Mouse (Mus musculus) splenic B cell, adult 2 months (primary cell): ENCODE results near the gene Inca1.

Source experiments
- DNase-seq: peaks from one replicate; pipeline ENCODE4 v3.0.0-alpha.2; 2011; ENCODE audit warnings: low read depth, low spot score
- H3K27me3 ChIP-seq: 2 replicates; pipeline ENCODE4 v1.6.1; 2012; ENCODE audit warnings: mild to moderate bottlenecking, low read length, moderate library complexity, mixed read lengths; ENCODE audit not compliant: control insufficient read depth, poor library complexity, insufficient read depth, severe bottlenecking
- H3K36me3 ChIP-seq: 2 replicates; pipeline ENCODE4 v1.6.1; 2012; ENCODE audit warnings: mild to moderate bottlenecking, low read length, moderate library complexity, mixed read lengths; ENCODE audit not compliant: control insufficient read depth, poor library complexity, insufficient read depth, severe bottlenecking

Inca1 gene

DNA sequence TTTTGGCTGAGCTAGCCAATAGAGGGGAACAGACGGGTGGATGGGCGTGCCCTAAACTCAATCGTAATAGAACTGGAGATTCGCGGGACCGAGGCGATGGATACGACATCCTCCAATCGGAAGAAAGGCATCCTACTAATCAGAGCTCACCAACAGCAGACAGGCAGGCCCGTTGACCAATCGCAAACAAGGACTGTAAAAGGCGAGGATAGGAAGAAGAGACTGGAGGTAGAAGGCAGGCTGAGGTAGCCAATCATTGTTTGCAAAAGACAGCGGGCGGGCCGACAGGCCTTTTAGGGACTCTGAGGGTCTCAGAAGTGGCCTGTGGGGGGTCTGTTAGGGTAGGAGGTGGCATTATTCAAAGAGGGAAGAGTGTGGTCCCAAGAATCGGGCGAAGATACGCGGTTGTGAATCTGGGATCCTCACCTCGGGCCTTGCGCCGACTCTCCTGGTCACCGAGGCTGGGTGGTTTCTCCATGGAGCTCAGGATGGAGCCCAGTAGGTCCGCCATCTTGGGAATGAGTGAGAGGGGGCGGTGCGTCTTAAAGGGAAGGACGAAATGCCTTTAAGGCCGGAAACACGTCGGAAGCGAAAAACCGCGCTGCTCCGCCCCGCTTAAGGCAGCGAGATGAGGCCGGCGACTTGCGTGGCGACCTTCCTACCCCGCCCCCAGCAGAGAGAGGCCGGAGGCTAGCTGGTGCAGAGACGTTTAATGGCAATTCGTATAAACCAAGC, 31.0 kb downstream of the Inca1 start, which contains the start of gene Spag7:
Gene Spag7, minus strand, starts transcription at position 646 of the 735 bp plus-strand sequence.
- H3K27me3 ChIP-seq, result no peaks in the 10 kb centered on the region

GRCm38 (mm10) chr11:70668335-70668770, 31.6 kb downstream of the Inca1 start:
- no peak for DNase-seq
- peaks cover 4% of the 10 kb centered on the region for H3K36me3 ChIP-seq
- no peaks in the 10 kb centered on the region for H3K27me3 ChIP-seq

More for the DNA sequence above, 31.0 kb downstream of the Inca1 start, which contains the start of gene Spag7:
- DNase-seq, result peak; percentile 98
- peaks cover 4% of the 10 kb centered on the region for H3K36me3 ChIP-seq

DNA sequence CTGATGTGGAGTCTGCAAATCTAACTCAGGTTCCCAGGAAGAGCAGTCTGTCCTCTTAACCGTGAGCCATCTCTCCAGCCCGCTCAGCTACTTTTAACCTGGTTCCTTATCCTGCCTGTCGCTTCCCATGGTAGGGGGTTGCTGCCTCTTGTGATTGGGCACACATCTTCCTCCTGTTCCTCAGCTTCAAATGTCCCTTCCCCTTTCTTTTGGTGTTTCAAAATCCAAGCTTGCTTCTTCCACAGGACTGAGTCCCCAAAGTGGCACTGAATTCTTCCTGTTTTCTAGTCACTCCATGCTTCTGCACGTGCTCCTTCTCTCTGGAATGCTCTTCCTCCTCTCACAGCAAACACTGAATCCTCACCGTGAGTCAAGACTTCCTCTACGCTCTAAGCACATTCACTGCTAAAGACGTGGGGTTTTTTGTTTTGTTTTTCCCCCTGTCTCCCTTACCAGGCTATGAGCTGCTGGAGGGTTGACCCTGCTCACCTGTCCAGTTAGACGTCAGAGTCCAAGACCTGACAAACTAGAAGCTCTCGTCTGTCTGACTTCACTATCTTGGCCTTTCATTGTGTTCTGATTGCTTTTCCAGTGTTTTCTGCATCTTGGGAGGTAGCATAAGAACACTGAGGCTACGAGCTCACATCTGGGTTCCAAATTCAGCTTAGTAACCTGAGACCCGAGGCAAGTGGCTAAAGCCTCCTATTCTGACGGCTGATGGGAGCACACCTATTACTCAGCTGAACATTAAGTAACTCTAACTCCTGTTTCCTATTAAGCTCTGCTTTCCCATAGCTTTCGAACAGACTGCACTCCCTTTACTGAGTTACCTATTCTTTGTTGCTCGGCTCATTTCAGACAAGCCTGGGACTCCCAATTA, 32.4 kb downstream of the Inca1 start:
- Histone ChIP-seq H3K36me3 (peaks cover 4% of the 10 kb centered on the region), H3K27me3 (no peaks in the 10 kb centered on the region)
- no peak for DNase-seq

DNA sequence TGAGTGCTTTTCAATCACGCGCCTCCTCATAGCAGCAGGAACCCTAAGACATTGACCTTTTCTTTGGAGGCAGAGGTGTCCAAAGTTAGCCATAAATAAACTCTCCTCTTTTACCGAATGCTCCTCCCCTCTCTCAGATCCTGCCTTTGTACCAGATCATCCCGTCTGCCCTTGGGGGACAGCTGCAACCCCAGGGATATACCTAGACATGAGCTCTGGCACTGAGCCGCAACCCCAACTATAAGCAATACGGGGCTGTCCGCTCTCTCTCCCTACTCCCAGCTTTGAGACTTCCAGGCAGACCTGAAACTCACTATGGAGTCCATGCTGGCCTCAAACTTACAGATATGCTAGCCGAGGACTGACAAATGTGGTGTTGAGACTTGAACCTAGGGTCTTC, 33.3 kb downstream of the Inca1 start:
- no peak for DNase-seq
- Histone ChIP-seq H3K27me3 (no peaks in the 10 kb centered on the region), H3K36me3 (peaks cover 4% of the 10 kb centered on the region)

GRCm38 (mm10) chr11:70664741-70665140, 35.2 kb downstream of the Inca1 start:
- Histone ChIP-seq H3K27me3 (no peaks in the 10 kb centered on the region), H3K36me3 (peaks cover 4% of the 10 kb centered on the region)
- no peak for DNase-seq

DNA sequence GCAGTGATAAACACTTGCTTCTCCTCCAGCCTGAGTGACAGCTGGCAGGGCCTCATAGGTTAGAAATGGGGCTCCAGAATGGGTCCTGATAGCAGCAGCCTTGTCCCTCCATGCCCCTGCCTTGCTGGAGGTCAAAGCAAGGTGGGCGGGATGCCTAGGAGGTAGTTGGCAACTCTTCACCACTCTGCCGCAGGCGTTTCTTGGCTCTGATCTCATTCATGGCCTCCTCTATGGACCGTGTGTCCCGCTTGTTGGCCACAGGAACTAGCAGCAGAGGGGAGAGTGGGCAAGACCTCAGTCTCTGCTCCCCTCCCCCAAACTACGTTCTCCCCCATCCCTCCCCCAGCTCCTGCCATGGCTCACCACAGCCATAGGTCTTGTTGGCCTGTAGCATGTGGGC, 36.0 kb downstream of the Inca1 start:
- H3K36me3 ChIP-seq, result peaks cover 4% of the 10 kb centered on the region

GRCm38 (mm10) chr11:70663101-70663500, 36.9 kb downstream of the Inca1 start:
- Histone ChIP-seq H3K27me3 (no peaks in the 10 kb centered on the region), H3K36me3 (peaks cover 4% of the 10 kb centered on the region)
- no peak for DNase-seq

More for the DNA sequence above, 36.0 kb downstream of the Inca1 start:
- no peak for DNase-seq
- no peaks in the 10 kb centered on the region for H3K27me3 ChIP-seq

GRCm38 (mm10) chr11:70660571-70660970, 39.4 kb downstream of the Inca1 start:
- DNase-seq, result no peak
- H3K36me3 ChIP-seq, result peaks cover 4% of the 10 kb centered on the region
- no peaks in the 10 kb centered on the region for H3K27me3 ChIP-seq

GRCm38 (mm10) chr11:70658942-70659341, 41.0 kb downstream of the Inca1 start:
- no peaks in the 10 kb centered on the region; the same call in none of the 2 replicates for H3K36me3 ChIP-seq
- no peak for DNase-seq
- no peaks in the 10 kb centered on the region for H3K27me3 ChIP-seq

- DNase-seq, result no peak
- no peaks in the 10 kb centered on the region for H3K27me3 ChIP-seq
- no peaks in the 10 kb centered on the region; the same call in 1 of the 2 replicates for H3K36me3 ChIP-seq
These were observed 41.4 kb downstream of the Inca1 start for GRCm38 (mm10) chr11:70658521-70658920.

GRCm38 (mm10) chr11:70657991-70658390, 42.0 kb downstream of the Inca1 start:
- Histone ChIP-seq H3K27me3 (no peaks in the 10 kb centered on the region), H3K36me3 (peaks cover under 1% of the 10 kb centered on the region)
- DNase-seq, result no peak

GRCm38 (mm10) chr11:70657573-70657972, 42.4 kb downstream of the Inca1 start:
- DNase-seq, result no peak
- no peaks in the 10 kb centered on the region for H3K27me3 ChIP-seq
- H3K36me3 ChIP-seq, result peaks cover 4% of the 10 kb centered on the region

DNA sequence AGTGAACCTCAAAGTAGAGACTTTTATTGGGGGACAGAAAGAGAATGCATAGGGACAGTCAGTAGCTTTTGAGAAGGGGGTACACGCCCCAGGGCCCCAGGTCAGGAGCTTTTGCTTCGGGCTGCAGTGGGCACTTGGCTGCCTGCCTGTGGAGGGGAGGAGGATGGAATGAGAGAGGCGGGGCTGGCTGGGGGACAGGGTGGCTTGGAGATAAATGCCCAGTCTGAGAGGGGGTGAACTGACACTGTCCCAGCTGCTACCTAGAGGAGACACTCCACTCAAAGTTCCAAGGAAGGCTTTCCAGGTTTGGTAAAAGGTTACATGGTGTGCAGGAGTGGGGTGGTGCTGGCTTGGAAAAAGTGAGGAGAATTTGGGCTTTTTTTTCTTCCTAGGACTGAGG, 43.0 kb downstream of the Inca1 start, which contains the start of gene Eno3:
Gene Eno3, plus strand, starts transcription at position 239 of the 400 bp plus-strand sequence.
- peaks cover 8% of the 10 kb centered on the region for H3K36me3 ChIP-seq
- no peaks in the 10 kb centered on the region for H3K27me3 ChIP-seq
- DNase-seq, result no peak

DNA sequence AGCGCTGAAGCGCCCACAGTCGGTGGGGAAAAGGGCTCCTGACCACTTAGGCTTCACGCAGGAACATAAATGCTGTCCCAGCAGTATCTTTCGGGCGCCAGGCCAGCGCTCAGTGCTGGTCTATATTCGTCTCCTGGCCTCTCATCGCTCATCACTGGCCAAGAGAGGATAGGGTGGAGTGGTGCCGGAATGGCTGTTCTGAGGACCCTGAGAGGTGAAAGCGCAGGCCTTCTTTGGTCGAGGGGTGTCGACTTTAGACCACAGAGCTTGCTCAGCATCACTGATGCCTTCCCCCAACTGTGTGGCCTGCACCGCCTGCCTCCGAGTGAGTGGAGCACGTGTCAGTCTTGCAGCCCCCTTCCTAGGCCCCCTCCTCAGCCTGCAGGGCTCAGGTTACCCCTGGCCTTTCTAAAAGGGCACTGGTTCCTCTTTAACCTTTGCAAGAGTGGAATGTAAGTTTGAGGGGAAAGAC, 43.5 kb downstream of the Inca1 start:
- no peak for DNase-seq
- H3K36me3 ChIP-seq, result peaks cover 10% of the 10 kb centered on the region
- no peaks in the 10 kb centered on the region for H3K27me3 ChIP-seq
